ENCODE assay signal across 18 mouse cellular contexts in genomic region chr16:10510477-10511133, GRCm38 (mm10). TPM values are rescaled to one million over a fixed set of nuclear protein-coding genes. Genes with fewer than 3 reads are reported as not detected.
DNase-seq lines count a peak whose midpoint lies in the region; ATAC-seq lines count a peak whose summit lies in the region.
"Had no signal": no experiment of that assay in that cellular context is flagged by ENCODE, and none has a peak within 500 bp of the region (broad histone marks: within the 10 kb centered on the region; RNA-seq: fewer than 3 reads in every experiment).

No protein-coding gene starts in this region.

- peaks cover 13% of the 10 kb centered on the region for H3K4me1 ChIP-seq in kidney, embryonic 15.5 days
- H3K4me1 ChIP-seq: embryonic facial prominence, embryonic 15.5 days; liver, embryonic 12.5 days; neural tube, embryonic 13.5 days had no signal

- WGBS in kidney, embryonic 15.5 days: 55% methylated on average over 14 of the region's 14 CpGs

- ATAC-seq in kidney, embryonic 15.5 days (replicated peaks; ENCODE audit: low FRiP score): no peak
- ATAC-seq: forebrain, embryonic 14.5 days; liver, embryonic 12.5 days; midbrain, embryonic 15.5 days had no signal

- no peaks in the 10 kb centered on the region for H3K9me3 ChIP-seq in kidney, embryonic 15.5 days (replicated peaks)
- H3K9me3 ChIP-seq: embryonic facial prominence, embryonic 15.5 days; liver, embryonic 12.5 days; midbrain, embryonic 15.5 days; neural tube, embryonic 13.5 days had no signal

- no peaks in the 10 kb centered on the region for H3K36me3 ChIP-seq in kidney, embryonic 15.5 days
- H3K36me3 ChIP-seq: embryonic facial prominence, embryonic 15.5 days; liver, embryonic 12.5 days; midbrain, embryonic 15.5 days; neural tube, embryonic 13.5 days had no signal

- DNase-seq in adrenal gland, postnatal 10 days: peak; percentile 35
- DNase-seq in adrenal gland, adult 18-20 months (ENCODE audit: low spot score in 2 of 2): no peak
- DNase-seq in kidney, postnatal 4 days: peak; percentile 27 to 51
- DNase-seq in adrenal gland, postnatal 25 days: peak; percentile 52
- DNase-seq in cerebellum, adult 9-11 months: peak; percentile 90
- no peak for DNase-seq in embryo, embryonic 10 days (ENCODE audit: low spot score)
- DNase-seq in thymus, adult 18-20 months: no peak
- DNase-seq: gastrocnemius, postnatal 14 days; kidney, adult 11 months had no signal

- no peak overlapping the region for H3K4me3 ChIP-seq in kidney, embryonic 15.5 days (replicated peaks)
- H3K4me3 ChIP-seq: embryonic facial prominence, embryonic 15.5 days; layer of hippocampus, adult 2 months; liver, embryonic 12.5 days; midbrain, embryonic 15.5 days; neural tube, embryonic 13.5 days had no signal

- H3K4me2 ChIP-seq in kidney, embryonic 15.5 days: no peak overlapping the region
- H3K4me2 ChIP-seq: embryonic facial prominence, embryonic 15.5 days; liver, embryonic 12.5 days; midbrain, embryonic 15.5 days; neural tube, embryonic 13.5 days had no signal

- no peaks in the 10 kb centered on the region for H3K27me3 ChIP-seq in kidney, embryonic 15.5 days
- H3K27me3 ChIP-seq: embryonic facial prominence, embryonic 15.5 days; midbrain, embryonic 15.5 days; neural tube, embryonic 13.5 days had no signal

- no peak overlapping the region for H3K27ac ChIP-seq in kidney, embryonic 15.5 days
- H3K27ac ChIP-seq: embryonic facial prominence, embryonic 15.5 days; layer of hippocampus, adult 2 months; liver, embryonic 12.5 days; macrophage; midbrain, embryonic 15.5 days; neural tube, embryonic 13.5 days had no signal

- no peak overlapping the region for H3K9ac ChIP-seq in kidney, embryonic 15.5 days
- H3K9ac ChIP-seq: embryonic facial prominence, embryonic 15.5 days; liver, embryonic 12.5 days; midbrain, embryonic 15.5 days; neural tube, embryonic 13.5 days had no signal

RNA-seq across cellular contexts. Expression of gene Ciita, which starts 30.7 kb away (rescaled TPM):
- total RNA-seq in adrenal gland, postnatal 10 days (2021): 1 to 10 TPM; 1.6 to 2.8 TPM
- total RNA-seq in adrenal gland, adult 18-20 months (2021): 1 to 10 TPM; 1.6 to 6.6 TPM
- polyA plus RNA-seq in kidney, embryonic 15.5 days (2015; fragmentation: Nextera tagmentation; extraction: Ambion mirVana): 0.49 and 1.0 TPM in 2 replicates
- 0.39 and 1.00 TPM in 2 replicates for total RNA-seq in adrenal gland, postnatal 25 days (2021)
- total RNA-seq: left cerebral cortex, postnatal 10 days had no signal

RNA-seq across cellular contexts. Expression of gene Dexi, which starts 32.2 kb away (rescaled TPM):
- total RNA-seq in adrenal gland, postnatal 10 days (2021): 10 to 100 TPM; 16.3 to 18.0 TPM
- total RNA-seq in adrenal gland, adult 18-20 months (2021): 10 to 100 TPM; 20.2 to 25.8 TPM
- 18.4 and 18.5 TPM in 2 replicates for polyA plus RNA-seq in kidney, embryonic 15.5 days (2015; fragmentation: Nextera tagmentation; extraction: Ambion mirVana)
- total RNA-seq in adrenal gland, postnatal 25 days (2021): 17.8 and 21.8 TPM in 2 replicates

RNA-seq across cellular contexts. Expression of gene Clec16a, which starts 34.5 kb away (rescaled TPM):
- 10 to 100 TPM; 35.0 to 35.7 TPM for total RNA-seq in adrenal gland, postnatal 10 days (2021)
- 10 to 100 TPM; 47.4 to 52.2 TPM for total RNA-seq in adrenal gland, adult 18-20 months (2021)
- 34.7 and 35.0 TPM in 2 replicates for polyA plus RNA-seq in kidney, embryonic 15.5 days (2015; fragmentation: Nextera tagmentation; extraction: Ambion mirVana)
- total RNA-seq in adrenal gland, postnatal 25 days (2021): 42.7 and 44.2 TPM in 2 replicates

Comparison
In these comparisons a context has a peak if more than half of its experiments do, and no peak if none do; other contexts are left out.
1. DNase-seq: peak in adrenal gland, postnatal 10 days (single experiment), kidney, postnatal 4 days (2 of 2), adrenal gland, postnatal 25 days (single experiment) and cerebellum, adult 9-11 months (single experiment); none in adrenal gland, adult 18-20 months (0 of 2), embryo, embryonic 10 days (single experiment) and thymus, adult 18-20 months (0 of 2).